Mouse (Mus musculus): Measurements from ENCODE around the gene Elovl5.

Elovl5 gene

DNA sequence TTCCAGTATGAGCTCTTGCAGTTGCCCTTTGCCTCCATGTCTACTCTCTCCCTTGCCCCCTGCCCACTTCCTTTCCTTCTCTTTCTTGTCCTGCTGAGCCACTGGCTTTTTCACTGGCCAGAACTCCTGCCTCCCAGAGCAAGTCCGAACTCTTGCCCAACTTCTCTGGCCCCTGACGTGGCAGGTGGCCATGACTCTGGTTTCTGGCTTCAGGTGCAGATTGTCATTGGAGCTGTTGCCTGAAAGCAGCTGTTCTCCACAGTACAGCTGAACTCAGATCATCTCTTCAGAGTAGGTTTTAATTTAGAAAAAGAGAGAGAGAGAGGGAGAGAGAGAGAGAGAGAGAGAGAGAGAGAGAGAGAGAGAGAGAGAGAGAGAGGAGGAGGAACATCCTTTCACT is 86.1 kb downstream of the Elovl5 start:
- no peak for DNase-seq

DNA sequence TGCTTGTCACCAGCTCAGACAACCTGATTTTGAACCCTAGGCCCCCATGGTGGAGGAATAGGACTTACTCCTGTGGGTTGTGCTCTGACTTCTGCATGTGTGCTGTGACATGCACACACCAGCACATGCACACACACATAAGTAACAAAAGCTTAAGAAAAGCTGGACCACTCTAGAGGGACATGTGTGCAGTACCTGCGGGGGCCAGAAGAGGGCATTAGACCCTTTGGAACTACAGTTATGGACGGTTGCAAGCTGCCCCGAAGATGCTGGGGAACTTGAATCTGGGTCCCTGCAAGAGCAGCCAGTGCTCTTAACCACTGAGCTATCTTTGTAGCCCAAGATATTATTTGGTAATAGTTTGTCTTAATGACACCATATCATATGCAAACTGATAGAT is 88.3 kb downstream of the Elovl5 start:
- peak in 1 of 2 experiments; percentile 42 for DNase-seq

DNA sequence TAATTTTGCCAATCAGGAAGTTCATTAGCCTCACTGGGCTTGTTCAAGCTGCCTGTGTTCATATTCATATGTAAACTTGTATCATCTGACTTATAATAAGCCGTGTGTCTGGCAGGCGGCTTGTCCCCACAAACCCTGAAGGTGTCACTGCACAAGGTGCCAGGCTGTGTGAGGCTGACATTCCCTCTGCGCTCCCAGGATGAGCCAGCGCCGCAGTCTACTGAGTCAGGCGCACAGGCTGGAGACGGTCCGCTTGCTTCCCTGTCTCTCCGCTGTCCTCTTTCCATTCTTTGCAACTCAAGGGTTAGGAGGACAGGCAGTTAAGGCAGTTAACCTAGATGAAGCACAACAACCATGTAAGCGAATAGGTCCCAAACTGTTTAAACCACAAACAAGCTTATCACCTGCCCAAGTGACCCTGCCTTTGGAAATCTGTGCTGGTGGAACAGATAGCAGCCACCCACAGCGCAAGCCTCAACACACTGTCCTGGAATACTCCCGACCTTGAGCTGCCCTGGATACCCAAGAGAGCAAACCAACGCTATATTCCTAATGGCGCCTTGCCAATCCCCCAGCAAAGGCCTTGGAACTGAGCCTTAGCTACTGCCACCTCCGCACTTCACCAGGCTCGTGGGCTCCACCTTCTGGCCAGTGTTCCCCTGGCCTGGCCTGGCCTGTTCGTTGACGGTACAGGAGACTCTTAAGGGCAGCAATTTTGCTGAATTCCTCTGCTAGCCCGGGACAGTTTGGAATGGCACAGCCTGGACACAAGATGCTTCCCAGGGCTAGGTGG is 89.2 kb downstream of the Elovl5 start:
- peak; percentile 85 to 89 for DNase-seq

DNA sequence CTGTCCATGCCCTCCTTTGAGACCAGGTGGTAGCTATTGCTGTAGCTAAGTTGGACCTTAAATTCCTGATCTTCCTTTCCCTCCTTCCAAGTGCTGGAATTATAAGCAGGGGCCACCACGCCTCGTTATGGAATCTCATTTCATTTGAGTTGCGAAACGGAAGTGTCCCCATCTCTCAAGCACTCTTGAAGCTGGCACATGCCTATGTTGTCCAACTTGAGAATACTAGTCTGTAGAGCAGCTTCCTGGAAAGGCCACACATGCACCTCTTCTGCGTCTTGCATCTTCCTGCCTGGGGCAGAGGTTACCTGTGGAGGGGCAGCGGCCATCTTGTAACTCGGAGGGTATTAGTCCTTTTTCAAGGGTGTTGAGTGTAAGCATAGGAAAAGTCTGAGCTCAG is 92.2 kb downstream of the Elovl5 start:
- DNase-seq, result no peak

DNA sequence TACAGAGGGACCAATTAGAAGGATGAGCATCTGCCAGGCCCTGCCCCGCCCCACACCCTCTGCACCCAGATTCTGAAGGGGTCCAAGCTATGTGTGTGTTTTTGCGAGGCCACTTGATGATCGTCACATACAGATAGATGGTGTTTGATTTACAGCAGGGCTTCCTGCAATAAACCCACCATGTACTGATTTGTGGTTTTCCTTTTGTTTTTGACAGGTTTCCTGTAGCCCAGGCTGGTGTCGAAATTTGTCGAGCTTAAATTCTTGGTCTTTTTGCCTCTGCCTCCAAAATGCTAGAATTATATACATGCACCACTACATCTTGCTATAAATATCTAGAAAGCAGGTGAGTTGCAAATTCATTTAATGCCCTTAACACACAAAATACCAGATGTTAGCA is 93.0 kb downstream of the Elovl5 start:
- DNase-seq, result no peak

- no peak for DNase-seq
These were observed 93.5 kb downstream of the Elovl5 start for GRCm38 (mm10) chr9:78010707-78011106.

DNA sequence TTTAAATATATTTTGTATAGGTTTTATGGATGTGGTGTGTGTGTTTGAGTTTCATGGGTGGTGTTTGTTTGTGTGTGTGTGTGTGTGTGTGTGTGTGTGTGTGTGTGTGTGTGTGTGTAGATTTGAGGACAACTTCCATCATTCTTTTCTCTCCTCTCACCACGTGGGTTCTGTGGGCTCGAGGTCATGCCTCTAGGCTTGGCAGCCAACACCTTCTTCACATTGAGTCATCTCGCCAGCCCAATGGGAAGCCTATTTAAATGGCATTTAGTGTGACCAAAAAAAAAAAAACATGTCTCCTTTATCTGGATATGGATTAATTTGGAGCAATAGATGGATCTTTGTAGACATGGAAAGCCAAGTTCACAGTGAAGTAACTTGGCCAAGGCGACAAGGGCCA is 94.9 kb downstream of the Elovl5 start:
- DNase-seq, result no peak

GRCm38 (mm10) chr9:78012681-78013080 is 95.5 kb downstream of the Elovl5 start:
- DNase-seq, result no peak

DNA sequence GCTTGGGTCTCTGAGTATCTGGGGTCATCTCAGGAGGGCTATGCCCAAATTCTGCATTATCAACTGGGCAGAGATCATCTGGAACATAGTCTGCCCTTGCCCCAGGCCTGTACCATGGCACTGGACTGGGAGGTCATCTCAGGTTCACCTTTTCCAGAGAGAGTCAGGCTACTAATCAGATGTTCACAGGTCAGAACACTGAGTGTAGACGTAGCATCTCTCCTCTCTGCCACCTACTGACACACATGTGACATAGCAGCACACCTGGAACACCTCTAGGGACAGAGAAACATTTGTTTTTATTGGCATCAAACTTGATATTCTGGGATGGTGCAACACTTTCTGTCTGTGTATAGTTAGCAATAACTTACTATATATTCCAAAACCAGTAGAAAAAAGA is 96.6 kb downstream of the Elovl5 start:
- DNase-seq, result no peak

GRCm38 (mm10) chr9:78015816-78016215 is 98.7 kb downstream of the Elovl5 start:
- DNase-seq, result peak; percentile 52 to 59

GRCm38 (mm10) chr9:78016288-78016687 is 99.1 kb downstream of the Elovl5 start:
- DNase-seq, result peak in 1 of 2 experiments; percentile 44

DNA sequence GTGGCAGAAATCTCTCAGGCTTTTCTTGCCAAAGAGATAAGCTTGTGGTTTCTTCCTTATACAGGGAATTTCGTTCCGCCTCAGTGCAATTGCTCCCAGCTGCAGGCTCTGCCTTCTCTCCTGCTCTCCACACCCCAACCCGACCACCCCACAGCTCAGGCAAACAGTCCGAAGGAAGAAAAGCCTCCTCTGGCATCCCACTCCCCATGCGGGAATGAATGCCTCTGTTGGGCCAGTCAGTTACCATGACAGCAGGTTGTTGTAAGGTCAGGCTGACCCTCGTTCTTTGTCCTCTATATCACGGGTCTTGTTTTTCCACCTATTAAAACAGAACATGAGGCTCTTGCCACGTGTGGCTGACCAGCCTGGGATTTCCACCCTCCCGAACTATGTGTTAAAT is 104.1 kb downstream of the Elovl5 start:
- DNase-seq, result peak; percentile 65 to 74

DNA sequence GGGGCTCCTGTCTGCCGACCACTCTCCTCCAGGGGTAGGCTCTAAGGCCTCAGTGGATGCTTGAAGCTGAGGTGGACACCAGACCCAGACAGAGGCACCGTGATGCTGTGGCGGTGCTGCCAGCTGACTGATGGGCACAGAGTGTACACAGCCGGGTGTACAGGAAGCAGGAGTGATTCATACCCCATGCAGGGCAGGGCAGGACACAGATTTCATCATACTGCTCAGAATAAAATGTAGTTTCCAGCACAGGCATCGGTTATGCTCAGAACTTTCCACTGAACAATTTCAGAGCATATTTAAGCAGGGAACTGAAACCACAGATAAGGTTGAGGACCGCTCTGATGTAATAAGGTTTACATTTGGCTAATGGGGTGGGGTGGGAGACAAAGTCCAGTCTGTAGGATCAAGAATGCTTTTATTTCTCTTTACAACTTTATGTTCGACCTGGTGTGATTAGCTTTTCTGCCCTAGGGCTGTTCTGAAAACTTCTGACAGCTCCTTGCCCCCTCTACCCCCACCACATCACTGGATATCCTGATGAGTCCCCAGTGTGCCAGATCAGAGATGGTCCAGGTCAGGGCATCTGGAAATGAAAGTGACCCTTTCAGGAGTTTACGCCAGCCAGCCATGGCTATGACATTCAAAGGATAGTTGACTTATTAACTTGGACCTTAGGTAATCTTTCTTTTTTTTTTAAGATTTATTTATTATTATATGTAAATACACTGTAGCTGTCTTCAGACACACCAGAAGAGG is 105.2 kb downstream of the Elovl5 start:
- peak in 1 of 2 experiments; percentile 30 for DNase-seq

DNA sequence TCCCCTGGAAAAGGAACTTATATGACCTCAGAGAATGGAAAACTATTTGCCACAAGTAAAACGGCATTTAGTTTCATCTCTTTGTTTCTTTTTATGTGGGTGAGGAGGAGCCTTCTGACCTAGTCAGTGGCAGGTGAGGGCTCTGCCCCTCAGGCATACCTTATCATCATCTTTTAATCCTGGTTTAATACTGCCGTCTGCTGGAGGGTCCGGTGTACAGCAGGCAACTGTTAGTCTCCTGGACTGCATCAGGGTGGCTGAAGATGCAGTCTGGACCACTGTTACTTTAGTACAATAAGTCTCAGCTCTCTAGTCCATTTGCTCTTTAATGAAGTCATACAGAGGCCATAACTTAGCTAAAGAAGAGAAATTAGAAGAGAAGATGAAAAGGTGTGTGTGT is 107.7 kb downstream of the Elovl5 start:
- peak in 1 of 2 experiments; percentile 77 for DNase-seq

DNA sequence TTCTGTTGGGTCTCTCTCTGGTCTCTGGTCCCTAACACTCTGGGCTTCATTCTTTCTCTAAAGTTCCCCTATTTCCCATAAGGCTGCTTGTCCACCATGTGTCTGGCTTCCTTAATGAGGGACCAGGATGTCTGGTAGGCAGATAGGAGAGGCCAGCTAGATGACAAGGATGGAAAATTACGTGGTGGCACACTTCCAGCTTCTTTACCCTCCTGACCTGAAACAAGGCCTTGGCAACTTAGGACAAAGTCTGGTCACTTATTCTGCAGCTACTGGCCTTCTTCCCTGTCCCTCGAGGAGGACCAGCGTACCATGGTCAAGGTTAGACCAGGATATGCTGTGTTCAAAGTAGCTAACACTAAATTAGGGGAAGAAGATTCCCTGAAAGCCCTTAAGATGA is 109.9 kb downstream of the Elovl5 start:
- peak; percentile 54 to 78 for DNase-seq

DNA sequence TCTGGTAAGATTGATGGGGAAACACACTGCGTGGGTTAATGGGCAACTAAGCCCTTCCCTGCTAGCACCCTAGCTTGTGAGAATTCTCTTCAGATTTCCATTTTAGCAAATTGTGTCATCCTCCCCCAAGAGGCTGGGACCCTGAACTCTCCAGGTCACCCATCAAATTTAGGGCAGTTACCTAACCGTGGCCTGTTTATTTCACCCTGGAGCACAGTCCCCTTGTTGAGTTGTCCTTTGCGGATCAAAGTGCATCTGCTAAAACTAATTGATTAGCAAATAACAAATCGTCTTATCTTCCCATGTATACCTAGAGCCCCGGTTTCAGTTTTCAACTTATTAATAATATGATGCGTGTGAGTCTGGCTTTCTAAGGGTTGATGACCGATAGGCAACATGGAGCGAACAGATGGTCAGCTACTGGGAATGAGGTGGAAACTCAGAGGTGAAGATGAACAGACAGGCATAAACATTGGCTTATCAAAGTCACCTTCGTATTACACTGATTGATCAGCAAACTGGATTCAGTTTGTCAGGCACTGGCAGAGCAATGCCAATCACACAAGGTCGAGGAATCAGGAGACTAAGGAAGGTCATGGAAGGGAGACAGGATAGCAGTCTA is 113.8 kb downstream of the Elovl5 start:
- DNase-seq, result no peak

DNA sequence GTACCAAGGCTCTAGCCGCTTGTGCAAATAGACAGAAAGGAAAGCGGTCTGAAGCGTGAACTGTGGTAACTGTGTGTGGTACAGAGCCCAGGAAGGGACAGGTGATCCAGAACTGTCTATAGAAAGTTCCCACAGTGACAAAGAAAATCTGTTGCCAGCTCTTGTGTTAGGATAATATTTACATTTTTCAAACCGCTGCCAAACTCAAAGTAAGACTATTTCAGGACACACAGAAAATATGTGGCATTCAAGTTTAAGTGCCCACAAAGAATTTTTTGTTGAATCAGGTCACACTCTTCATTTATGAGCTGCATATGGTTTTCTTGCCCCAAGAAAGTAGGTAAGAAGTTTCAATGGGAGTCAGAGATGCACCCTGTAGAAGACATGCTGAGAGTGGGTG is 115.8 kb downstream of the Elovl5 start:
- DNase-seq, result no peak
